Mouse (Mus musculus): ENCODE results near the gene Pdzd2.

DNA sequence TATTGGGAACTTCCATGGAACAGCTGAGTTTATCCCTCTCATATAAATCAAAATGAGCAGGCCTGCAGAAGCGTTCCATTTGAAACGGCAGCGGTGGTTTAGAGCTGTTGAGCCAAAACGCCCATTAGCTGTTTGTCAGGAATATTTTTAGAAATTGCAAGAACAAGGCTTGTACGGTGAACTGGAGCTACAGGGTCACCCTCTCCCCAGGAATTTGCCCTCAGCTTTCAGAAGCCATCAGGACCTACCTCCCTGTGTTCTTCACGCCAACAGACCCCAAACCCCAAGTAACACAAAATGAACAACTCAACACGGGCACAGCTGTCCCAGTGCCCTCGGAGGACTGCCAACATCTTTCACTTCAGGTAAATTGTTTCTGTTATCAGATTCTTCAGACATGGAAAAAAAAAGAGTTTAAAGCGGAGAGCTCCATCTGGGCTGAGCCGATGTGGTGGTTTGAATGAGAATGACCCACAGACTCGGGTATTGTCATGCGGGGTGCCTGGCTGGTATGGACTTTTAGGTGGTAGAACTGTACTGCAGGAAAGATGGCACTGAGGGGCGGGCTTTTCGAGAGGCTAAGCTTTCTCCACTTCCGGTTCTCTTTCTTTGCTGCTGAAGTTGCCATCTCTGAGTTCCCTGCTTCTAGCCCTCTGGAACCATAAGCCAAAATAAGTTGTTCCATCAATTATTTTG lies 87.2 kb downstream of the Pdzd2 start:
- TF ChIP-seq POLR2A (IDR thresholded peaks at IDR 0.05; ENCODE audit: low read depth, low read length) (no peak), CTCF (IDR thresholded peaks at IDR 0.05; ENCODE audit: extremely low read depth, insufficient read depth, insufficient read length, insufficient replicate concordance) (no peak)

Data from spleen, adult 2 months (tissue).